Mouse (Mus musculus) neural tube, embryonic 13.5 days (tissue): ENCODE data around the gene Gng3. TPM values are rescaled to one million over a fixed set of nuclear protein-coding genes. Genes with fewer than 3 reads are reported as not detected.
"Not testable (repeated sequence)": the region's sequence is repeated elsewhere in the genome, so short reads cannot be mapped to it uniquely, and the experiment has no call there.

Source experiments
- ATAC-seq: fragments of 200-750 bp; cut with Nextera tagmentation; 2 replicates; pipeline ENCODE4 v1.8.0; 2017; ENCODE audit warnings: low read depth, mild to moderate bottlenecking, moderate TSS enrichment, moderate library complexity
- H3K27ac ChIP-seq: fragments of 300-500 bp; sonication (generic); replicated peaks from 2 replicates; pipeline ENCODE4 v1.5.1; 2015; ENCODE audit warnings: moderate library complexity, mild to moderate bottlenecking, inconsistent platforms
- H3K27me3 ChIP-seq: fragments of 300-500 bp; sonication (generic); 2 replicates; pipeline ENCODE4 v1.6.1; 2015; ENCODE audit warnings: mild to moderate bottlenecking, inconsistent platforms
- H3K36me3 ChIP-seq: fragments of 300-500 bp; sonication (generic); 2 replicates; pipeline ENCODE4 v1.6.1; 2015; ENCODE audit warnings: mild to moderate bottlenecking, inconsistent platforms
- H3K4me1 ChIP-seq: fragments of 300-500 bp; sonication (generic); replicated peaks from 2 replicates; pipeline ENCODE4 v1.6.1; 2015; ENCODE audit warnings: inconsistent platforms
- H3K4me2 ChIP-seq: fragments of 300-500 bp; sonication (generic); 2 replicates; pipeline ENCODE4 v1.6.1; 2015; ENCODE audit warnings: inconsistent platforms, mild to moderate bottlenecking, moderate library complexity
- H3K4me3 ChIP-seq: fragments of 300-500 bp; sonication (generic); 2 replicates; pipeline ENCODE4 v1.5.1; 2015; ENCODE audit warnings: mild to moderate bottlenecking, inconsistent platforms
- H3K9ac ChIP-seq: fragments of 300-500 bp; sonication (generic); 2 replicates; pipeline ENCODE4 v1.6.1; 2015; ENCODE audit warnings: moderate library complexity, mild to moderate bottlenecking, inconsistent platforms
- H3K9me3 ChIP-seq: fragments of 300-500 bp; sonication (generic); 2 replicates; pipeline ENCODE4 v1.6.1; 2016; ENCODE audit warnings: inconsistent platforms
- WGBS: fragments of 180-500 bp; shearing (Covaris S2); methylation state at CpG from one replicate; pipeline ENCODE4 v1.1.7; 2015; 5-methylcytosine and 5-hydroxymethylcytosine counted together
- polyA plus RNA-seq: library from polyadenylated mRNA; unstranded; fragments of >200 nt; fragmentation: Nextera tagmentation; extraction: Ambion mirVana; gene quantifications from 2 replicates; pipeline ENCODE4 v1.2.1, GENCODE M21; 2015

Gng3 gene
- polyA plus RNA-seq, 1 experiment from 2014 or later = 393 TPM

DNA sequence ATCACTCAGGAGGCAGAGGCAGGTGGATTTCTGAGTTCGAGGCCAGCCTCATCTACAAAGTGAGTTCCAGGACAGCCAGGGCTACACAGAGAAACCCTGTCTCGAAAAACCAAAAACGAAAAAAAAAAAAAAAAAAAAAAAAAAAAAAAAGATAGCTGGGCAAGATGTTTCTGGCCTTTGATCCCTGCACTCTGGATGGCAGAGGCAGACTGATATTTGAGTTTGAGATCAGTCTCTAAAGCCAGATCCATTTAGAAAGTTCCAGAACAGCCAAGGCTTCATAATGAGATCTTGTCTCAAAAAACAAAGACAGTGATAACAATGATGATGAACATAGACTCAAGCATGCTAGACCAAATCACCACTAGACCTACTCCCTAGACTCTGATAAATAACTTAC, 31.4 kb upstream of the Gng3 start:
- WGBS = 70% methylated on average over 3 of the region's 3 CpGs
- ATAC-seq = not testable (repeated sequence)
- peak overlapping the region; percentile 97; the same call in 1 of the 2 replicates for H3K4me3 ChIP-seq

DNA sequence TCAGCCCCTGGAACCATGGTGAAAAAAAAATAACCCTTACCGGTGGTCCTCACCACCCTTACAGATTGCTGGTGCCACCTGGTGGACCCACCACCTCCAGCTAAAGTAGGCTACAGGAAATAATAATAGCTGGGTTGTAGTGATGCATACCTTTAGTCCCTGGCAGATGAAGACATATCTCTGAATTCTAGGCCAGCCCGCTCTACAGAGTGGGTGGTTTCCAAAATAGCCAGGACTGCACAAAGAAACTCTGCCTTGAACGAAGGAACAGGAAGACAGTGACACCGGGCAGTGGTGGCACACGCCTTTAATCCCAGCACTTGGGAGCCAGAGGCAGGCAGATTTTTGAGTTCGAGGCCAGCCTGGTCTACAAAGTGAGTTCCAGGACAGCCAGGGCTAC, 25.3 kb upstream of the Gng3 start:
- Histone ChIP-seq H3K4me2 (no peak overlapping the region), H3K27ac (no peak overlapping the region), H3K9ac (no peak overlapping the region), H3K9me3 (no peaks in the 10 kb centered on the region), H3K4me1 (no peaks in the 10 kb centered on the region), H3K36me3 (no peaks in the 10 kb centered on the region), H3K4me3 (no peak overlapping the region), H3K27me3 (no peaks in the 10 kb centered on the region)
- no peak for ATAC-seq
- 84% methylated on average over 6 of the region's 6 CpGs for WGBS

More for the DNA sequence above, 31.4 kb upstream of the Gng3 start:
- not testable (repeated sequence) for H3K27me3 ChIP-seq, H3K9ac ChIP-seq, H3K27ac ChIP-seq, H3K9me3 ChIP-seq
- H3K4me2 ChIP-seq = peak overlapping the region; percentile 91
- peaks cover 16% of the 10 kb centered on the region for H3K4me1 ChIP-seq
- H3K36me3 ChIP-seq = peaks cover 25% of the 10 kb centered on the region

DNA sequence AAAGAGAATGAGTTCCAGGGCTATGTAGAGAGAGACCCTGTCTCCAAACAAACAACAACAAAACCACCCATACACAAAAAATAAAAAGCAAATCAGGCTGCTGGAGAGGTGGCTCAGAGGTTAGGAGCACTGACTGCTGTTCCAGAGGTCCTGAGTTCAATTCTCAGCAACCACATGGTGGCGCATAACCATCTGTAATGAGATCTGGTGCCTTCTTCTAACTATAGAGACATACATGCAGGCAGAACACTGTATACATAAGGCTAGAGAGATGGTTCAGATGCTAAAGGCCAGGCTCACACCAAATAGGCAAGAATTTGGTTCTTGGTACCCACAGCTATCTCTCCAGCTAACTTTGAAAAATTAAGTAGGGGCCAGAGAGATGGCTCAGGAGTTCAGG, 20.0 kb upstream of the Gng3 start:
- WGBS = 23% methylated on average over 1 of the region's 1 CpGs
- no peak for ATAC-seq
- Histone ChIP-seq H3K4me3 (no peak overlapping the region), H3K9me3 (no peaks in the 10 kb centered on the region), H3K27me3 (no peaks in the 10 kb centered on the region; the same call in 1 of the 2 replicates), H3K9ac (no peak overlapping the region), H3K4me1 (no peaks in the 10 kb centered on the region), H3K27ac (no peak overlapping the region), H3K4me2 (no peak overlapping the region), H3K36me3 (no peaks in the 10 kb centered on the region)

- no peaks in the 10 kb centered on the region; the same call in 1 of the 2 replicates for H3K27me3 ChIP-seq
- H3K27ac ChIP-seq = no peak overlapping the region
- no peaks in the 10 kb centered on the region for H3K4me1 ChIP-seq
- H3K4me3 ChIP-seq = no peak overlapping the region
- 42% methylated on average over 4 of the region's 4 CpGs for WGBS
- H3K9ac ChIP-seq = no peak overlapping the region
- no peaks in the 10 kb centered on the region for H3K36me3 ChIP-seq
- no peak for ATAC-seq
- H3K4me2 ChIP-seq = no peak overlapping the region
- no peaks in the 10 kb centered on the region for H3K9me3 ChIP-seq
Measured at GRCm38 (mm10) chr19:8857689-8858088, 18.7 kb upstream of the Gng3 start.

DNA sequence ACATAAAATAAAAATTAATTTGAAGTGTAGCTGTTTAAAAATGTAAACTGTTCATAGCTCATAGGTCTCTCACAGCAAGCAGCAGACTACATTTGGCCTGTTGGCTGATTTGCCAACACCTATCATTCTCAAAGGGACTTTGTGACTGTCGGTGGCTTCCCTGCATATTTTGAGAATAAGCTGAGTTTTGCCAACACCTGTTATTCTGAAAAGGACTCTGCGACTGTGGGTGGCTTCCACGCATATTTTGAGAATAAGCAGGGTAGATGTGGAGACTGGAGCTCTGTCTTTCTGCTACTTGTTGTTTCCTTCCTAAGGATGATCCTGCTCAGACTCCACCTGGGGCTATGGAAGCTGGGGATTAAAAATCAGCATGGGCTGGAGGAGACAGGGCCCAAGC, 14.1 kb upstream of the Gng3 start:
- Histone ChIP-seq H3K4me2 (no peak overlapping the region), H3K9ac (no peak overlapping the region), H3K36me3 (peaks cover 13% of the 10 kb centered on the region), H3K9me3 (no peaks in the 10 kb centered on the region), H3K4me3 (no peak overlapping the region), H3K4me1 (no peaks in the 10 kb centered on the region), H3K27ac (no peak overlapping the region), H3K27me3 (no peaks in the 10 kb centered on the region; the same call in 1 of the 2 replicates)
- 83% methylated on average over 3 of the region's 3 CpGs for WGBS
- no peak for ATAC-seq

DNA sequence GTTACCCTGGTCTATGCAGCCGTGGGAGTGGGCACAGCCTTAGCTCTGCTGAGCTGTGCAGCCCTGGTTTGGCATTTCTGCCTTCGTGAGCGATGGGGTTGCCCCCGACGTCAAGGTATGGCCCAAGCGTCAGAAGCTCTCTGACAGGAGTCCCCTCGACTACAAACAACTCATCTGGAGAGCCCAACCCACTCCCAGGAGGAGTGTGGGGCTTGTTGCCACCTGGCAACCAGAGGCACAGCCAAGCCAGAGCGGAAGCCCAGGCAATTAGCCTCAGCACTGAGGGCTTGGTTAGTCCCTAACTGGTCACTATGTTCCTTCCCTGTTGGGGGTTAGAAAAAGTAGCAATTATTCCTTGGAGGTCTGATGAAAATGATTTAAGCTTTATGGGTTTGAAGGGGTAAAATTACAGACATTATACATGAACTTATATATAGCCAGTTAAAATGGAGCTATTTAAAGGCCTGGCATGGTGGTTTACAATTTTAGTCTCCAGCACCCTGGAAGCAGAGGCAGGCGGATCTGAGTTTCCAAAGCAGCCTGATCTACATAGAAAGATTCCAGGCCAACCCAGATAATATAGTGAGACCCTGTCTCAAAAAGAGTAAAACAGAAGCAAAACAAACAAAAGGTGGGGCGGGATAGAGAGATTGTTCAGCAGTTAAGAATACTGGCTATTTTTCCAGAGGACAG, 13.4 kb upstream of the Gng3 start:
- no peaks in the 10 kb centered on the region for H3K9me3 ChIP-seq
- H3K27me3 ChIP-seq = no peaks in the 10 kb centered on the region; the same call in 1 of the 2 replicates
- no peak for ATAC-seq
- no peaks in the 10 kb centered on the region for H3K4me1 ChIP-seq
- H3K36me3 ChIP-seq = peaks cover 20% of the 10 kb centered on the region
- WGBS = 57% methylated on average over 10 of the region's 10 CpGs
- H3K9ac ChIP-seq = no peak overlapping the region
- H3K4me2 ChIP-seq = no peak overlapping the region
- H3K27ac ChIP-seq = no peak overlapping the region
- H3K4me3 ChIP-seq = no peak overlapping the region

- Histone ChIP-seq H3K4me2 (no peak overlapping the region), H3K36me3 (peaks cover 28% of the 10 kb centered on the region), H3K4me3 (no peak overlapping the region), H3K4me1 (no peaks in the 10 kb centered on the region), H3K9me3 (no peaks in the 10 kb centered on the region), H3K27me3 (no peaks in the 10 kb centered on the region; the same call in 1 of the 2 replicates), H3K9ac (no peak overlapping the region), H3K27ac (no peak overlapping the region)
- no peak for ATAC-seq
- WGBS = 52% methylated on average over 7 of the region's 7 CpGs
Measured at GRCm38 (mm10) chr19:8851639-8852038, 12.6 kb upstream of the Gng3 start.

DNA sequence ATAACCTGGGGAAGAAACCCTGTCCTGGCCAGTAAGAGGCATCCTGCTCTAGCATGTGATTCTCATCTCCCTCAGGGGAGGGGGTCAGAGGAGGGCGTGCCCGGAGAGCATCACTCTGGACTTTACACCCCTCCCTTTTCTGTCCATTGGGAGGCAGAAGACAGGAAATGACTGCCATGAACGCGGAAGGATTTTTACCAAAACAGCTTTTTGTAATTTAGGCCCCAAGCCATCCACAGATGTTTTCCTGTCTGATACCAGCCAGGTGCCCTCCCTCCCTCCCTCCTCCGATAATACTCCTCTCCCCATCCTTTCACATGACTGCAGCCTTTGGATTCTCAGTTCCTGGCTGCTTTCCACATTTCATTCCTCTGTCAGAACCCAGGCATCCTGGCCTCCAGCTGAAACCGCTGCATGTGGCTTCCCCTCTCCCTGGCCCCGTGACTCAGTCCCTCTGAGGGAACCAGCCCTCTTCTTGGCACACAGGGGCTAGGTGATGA, 11.5 kb upstream of the Gng3 start, which contains the start of gene Lrrn4cl:
Gene Lrrn4cl (plus strand): TSS at position 367 of the 500 bp plus-strand sequence.
- Histone ChIP-seq H3K4me2 (no peak within 1 kb of the TSS), H3K36me3 (peaks cover 40% of the 10 kb centered on the region), H3K9me3 (no peaks in the 10 kb centered on the region), H3K4me1 (no peaks in the 10 kb centered on the region), H3K27me3 (no peaks in the 10 kb centered on the region), H3K4me3 (no peak within 1 kb of the TSS), H3K9ac (0 out of 2 replicates have a peak within 1 kb of the TSS, but pooled peaks have one; percentile 43), H3K27ac (no peak within 1 kb of the TSS)
- WGBS = 38% methylated on average over 7 of the region's 7 CpGs
- ATAC-seq = no peak

DNA sequence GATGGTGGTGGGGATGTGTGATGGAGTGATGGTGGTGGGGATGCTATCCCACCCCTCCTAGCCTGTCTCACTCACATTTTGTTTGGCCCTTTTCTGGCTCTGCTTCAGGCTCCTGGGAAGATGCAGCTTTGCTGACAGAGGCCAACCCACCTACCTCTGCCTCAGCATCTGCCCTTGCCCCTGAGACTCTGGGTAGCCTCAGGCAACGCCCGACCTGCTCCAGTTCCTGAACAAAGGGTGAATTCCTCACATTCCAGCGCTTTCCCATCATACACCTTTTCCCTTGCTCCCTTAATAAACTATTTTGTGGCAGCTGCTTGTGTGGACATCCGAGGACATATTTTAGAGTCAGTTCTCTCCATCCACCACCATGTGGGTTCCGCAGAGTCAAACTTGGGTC, 9.4 kb upstream of the Gng3 start:
- H3K9me3 ChIP-seq = no peaks in the 10 kb centered on the region
- H3K36me3 ChIP-seq = peaks cover 53% of the 10 kb centered on the region
- no peak overlapping the region for H3K27ac ChIP-seq
- H3K4me2 ChIP-seq = no peak overlapping the region
- H3K4me1 ChIP-seq = no peaks in the 10 kb centered on the region
- no peak overlapping the region for H3K4me3 ChIP-seq
- 86% methylated on average over 5 of the region's 5 CpGs for WGBS
- ATAC-seq = no peak
- H3K9ac ChIP-seq = 0 out of 2 replicates have a peak overlapping the region, but pooled peaks have one; percentile 0
- H3K27me3 ChIP-seq = no peaks in the 10 kb centered on the region

GRCm38 (mm10) chr19:8844371-8845129, 5.6 kb upstream of the Gng3 start:
- Histone ChIP-seq H3K27me3 (no peaks in the 10 kb centered on the region), H3K36me3 (peaks cover 66% of the 10 kb centered on the region), H3K9me3 (no peaks in the 10 kb centered on the region), H3K27ac (no peak overlapping the region), H3K4me2 (no peak overlapping the region), H3K4me3 (no peak overlapping the region), H3K9ac (no peak overlapping the region), H3K4me1 (peaks cover 25% of the 10 kb centered on the region)
- 61% methylated on average over 5 of the region's 5 CpGs for WGBS
- ATAC-seq = no peak

GRCm38 (mm10) chr19:8842961-8843360, 4.0 kb upstream of the Gng3 start:
- Histone ChIP-seq H3K9me3 (no peaks in the 10 kb centered on the region), H3K9ac (no peak overlapping the region), H3K4me3 (no peak overlapping the region), H3K4me1 (peaks cover 38% of the 10 kb centered on the region), H3K27me3 (no peaks in the 10 kb centered on the region), H3K4me2 (no peak overlapping the region), H3K27ac (no peak overlapping the region), H3K36me3 (peaks cover 52% of the 10 kb centered on the region)
- WGBS = 89% methylated on average over 6 of the region's 6 CpGs
- no peak for ATAC-seq

DNA sequence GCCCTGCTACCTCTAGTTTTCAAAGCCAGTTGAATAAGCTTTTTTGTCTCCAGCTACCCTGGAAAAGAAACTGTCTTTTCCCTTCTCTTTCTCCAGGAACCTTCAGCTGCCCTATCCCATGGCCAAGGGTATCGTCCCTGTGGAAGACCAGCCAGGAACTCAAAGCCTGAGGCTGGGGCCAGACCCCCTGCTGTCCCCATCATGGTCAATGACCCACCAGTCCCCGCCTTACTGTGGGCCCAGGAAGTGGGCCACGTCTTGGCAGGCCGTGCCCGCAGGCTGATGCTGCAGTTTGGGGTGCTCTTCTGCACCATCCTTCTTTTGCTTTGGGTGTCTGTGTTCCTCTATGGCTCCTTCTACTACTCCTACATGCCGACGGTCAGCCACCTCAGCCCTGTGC, 2.0 kb upstream of the Gng3 start:
- peaks cover 36% of the 10 kb centered on the region for H3K36me3 ChIP-seq
- no peaks in the 10 kb centered on the region for H3K27me3 ChIP-seq
- H3K4me1 ChIP-seq = peaks cover 51% of the 10 kb centered on the region
- no peak for ATAC-seq
- H3K4me2 ChIP-seq = peak overlapping the region; percentile 77
- H3K9me3 ChIP-seq = no peaks in the 10 kb centered on the region
- H3K9ac ChIP-seq = peak overlapping the region; percentile 93
- H3K27ac ChIP-seq = peak overlapping the region; percentile 99; the same call in 1 of the 2 replicates
- H3K4me3 ChIP-seq = peak overlapping the region; percentile 70
- 91% methylated on average over 7 of the region's 7 CpGs for WGBS
